Mouse (Mus musculus) skeletal muscle tissue, postnatal 0 days (tissue): Measurements from ENCODE around the gene Celf5. TPM values are rescaled to one million over a fixed set of nuclear protein-coding genes. Genes with fewer than 3 reads are reported as not detected.

Experiments
- microRNA-seq, 2 experiments: library from miRNA; unstranded; fragments of <30 nt; microRNA quantifications; one replicate each; pipeline ENCODE4; 2016
- polyA plus RNA-seq: library from polyadenylated mRNA; unstranded; fragments of >200 nt; fragmentation: Nextera tagmentation; extraction: Ambion mirVana; gene quantifications from 2 replicates; pipeline ENCODE4 v1.2.1, GENCODE M21; 2015

Celf5 gene
- 0.09 TPM in 1 of 2 replicates, not detected in the other for polyA plus RNA-seq

DNA sequence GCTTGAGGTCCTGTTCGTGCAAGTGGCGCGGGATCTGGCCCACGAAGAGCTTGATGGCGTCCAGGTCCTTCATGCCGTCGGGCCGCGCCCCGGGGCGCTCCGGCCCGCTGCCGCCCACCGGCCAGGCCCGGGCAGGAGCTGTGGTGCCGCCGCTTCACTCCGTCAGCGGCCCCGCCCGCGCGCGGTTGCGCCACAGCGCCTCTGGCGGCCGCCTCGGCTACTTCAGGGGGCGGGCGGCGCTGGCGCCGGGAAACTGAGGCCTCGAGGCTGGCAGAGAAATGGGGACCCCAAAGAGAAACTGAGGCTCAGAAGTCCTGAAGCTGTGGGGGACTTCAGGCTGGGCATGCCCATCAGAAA, at the start of gene Celf5:
Gene Celf5 (minus strand): TSS at position 177 of the 357 bp plus-strand sequence.

DNA sequence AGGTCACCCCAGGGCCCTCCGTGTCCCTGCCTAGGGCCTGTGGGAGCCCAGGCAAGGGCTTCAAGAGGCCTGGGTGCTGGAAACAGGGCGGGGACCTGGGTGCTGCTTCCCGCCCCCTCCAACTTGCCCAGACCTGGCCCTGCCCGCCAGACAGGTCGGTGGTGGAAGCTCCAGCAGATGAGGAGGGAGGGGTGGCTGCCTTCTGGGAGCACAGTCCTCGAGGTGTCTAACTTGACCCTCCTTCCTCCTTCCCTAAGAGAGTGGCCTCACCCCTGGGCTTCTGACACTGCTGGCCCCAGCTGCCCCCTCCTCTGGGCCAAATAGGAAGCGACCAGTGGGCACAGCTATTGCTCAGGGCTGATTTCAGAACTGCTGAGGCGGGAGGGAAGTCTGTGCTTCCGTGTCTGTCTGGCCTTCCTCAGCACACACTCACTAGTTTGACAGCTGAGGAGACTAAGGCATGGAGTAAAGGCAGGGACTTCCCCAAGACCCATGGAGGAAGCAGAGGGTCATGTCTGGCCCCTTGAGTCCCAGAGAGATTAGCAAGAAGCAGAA, 41.6 kb upstream of the Celf5 start, which contains the start of gene Gna15:
Gene Gna15 (minus strand): TSS at position 175 of the 555 bp plus-strand sequence.

DNA sequence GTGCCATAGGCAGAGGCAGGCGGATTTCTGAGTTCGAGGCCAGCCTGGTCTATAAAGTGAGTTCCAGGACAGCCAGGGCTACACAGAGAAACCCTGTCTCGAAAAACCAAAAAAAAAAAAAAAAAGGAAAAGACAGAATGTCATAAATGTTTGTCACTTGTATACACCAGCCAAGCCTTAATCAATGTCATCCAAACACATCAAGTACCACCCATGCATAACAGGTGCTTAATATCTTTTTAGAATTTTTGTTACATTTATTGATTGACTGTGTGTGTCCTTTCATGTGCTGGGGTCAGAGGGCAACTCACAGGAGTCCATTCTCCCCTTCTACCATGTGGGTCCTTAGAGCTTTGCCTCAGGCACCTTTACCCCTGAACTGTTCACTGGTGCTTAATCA, 17.5 kb upstream of the Celf5 start, which contains the start of gene S1pr4:
Gene S1pr4 (minus strand): TSS at position 101 of the 400 bp plus-strand sequence.

DNA sequence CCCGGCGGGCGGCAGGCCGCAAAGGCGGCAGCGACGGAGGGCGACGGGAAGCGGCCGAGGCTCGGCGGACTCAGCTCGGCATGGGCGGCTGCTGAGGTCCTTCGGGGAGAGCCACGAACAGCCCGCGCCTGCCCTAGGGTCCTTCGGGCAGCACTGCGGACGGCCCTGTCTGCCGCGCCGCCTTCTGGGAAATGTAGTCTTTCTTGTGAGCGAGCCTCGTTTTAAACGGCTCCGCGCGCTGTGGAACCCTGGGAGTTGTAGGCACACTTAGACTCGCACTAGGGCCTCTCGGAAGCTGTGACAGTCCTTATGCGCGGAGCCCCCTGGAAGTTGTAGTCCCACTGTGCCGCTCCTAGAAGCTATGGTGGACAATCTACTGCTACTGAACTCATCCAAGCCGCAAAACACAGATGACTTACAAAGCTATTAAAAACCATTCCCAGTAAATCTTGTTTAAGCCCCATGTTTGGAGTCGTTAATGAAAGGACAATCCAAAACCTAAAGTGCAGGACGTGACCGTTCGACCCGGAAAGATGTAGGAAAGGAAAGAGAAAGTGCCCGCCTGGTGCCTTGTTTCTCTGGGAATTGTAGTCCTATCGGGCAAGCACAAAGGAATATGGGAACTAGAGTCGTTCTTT, 13.9 kb upstream of the Celf5 start, which contains the start of gene Ncln:
Gene Ncln (minus strand): TSS at position 129 of the 638 bp plus-strand sequence.

DNA sequence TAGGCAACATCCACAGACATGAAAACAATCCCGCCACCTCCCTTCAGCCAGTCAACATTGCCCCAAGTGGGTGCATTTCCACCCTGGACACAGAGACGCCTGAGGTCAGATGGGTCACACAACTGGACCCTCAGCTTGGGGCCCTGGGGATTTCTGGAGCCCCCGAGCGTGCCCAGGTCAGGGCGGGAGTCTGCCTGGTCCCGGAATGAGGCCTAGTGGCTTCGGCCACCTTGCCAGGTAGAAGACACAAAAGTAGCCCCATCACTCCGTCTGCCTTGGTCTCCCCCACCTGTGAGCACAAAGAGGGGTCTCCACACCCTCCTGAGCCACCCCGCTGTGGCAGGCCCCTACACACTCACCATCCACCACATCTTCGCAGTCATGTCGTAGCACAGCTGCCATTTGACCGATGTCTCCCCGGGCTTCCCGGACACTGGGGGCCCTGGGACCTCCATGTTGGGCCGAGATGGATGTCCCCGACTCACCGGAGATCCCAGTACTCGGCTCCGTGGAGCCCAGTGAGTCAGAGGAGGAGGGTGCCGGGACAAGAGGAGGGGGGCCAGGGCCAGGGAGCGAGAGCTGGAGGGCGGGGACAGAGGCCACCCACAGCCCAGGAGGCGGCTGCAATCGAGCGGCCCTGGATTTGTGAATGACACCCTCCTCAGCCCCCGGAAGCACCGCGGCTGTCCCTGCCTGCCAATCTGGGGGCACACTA, 27.2 kb downstream of the Celf5 start, which contains the start of gene Nfic:
Gene Nfic (minus strand): TSS at position 455 of the 715 bp plus-strand sequence.

Small RNA genes lying within 50 kb of the gene (microRNA-seq; reads per million reads assigned to microRNA genes)
- 0 to 0.10 reads per million in 2 experiments for gene Gm25595
- 1.0 to 1.1 reads per million in 2 experiments for gene Mir1191b

Other genes starting within 250 kb of the Celf5 start
- gene Zfr2, start 249.6 kb downstream of the Celf5 start, polyA plus RNA-seq: 2.3 and 2.5 TPM in 2 replicates
- gene Matk, start 229.8 kb downstream of the Celf5 start, polyA plus RNA-seq: 0.65 and 0.90 TPM in 2 replicates
- 201 and 207 TPM in 2 replicates for gene Mrpl54, start 215.8 kb downstream of the Celf5 start, polyA plus RNA-seq
- 50.7 and 53.6 TPM in 2 replicates for gene Apba3, start 215.7 kb downstream of the Celf5 start, polyA plus RNA-seq
- 0.47 and 0.58 TPM in 2 replicates for gene Tjp3, start 191.1 kb downstream of the Celf5 start, polyA plus RNA-seq
- 15.1 and 16.0 TPM in 2 replicates for gene Pip5k1c, start 189.7 kb downstream of the Celf5 start, polyA plus RNA-seq
- gene Cactin, start 161.6 kb downstream of the Celf5 start, polyA plus RNA-seq: 11.0 and 15.5 TPM in 2 replicates
- gene Tbxa2r, start 154.0 kb downstream of the Celf5 start, polyA plus RNA-seq: 7.3 and 7.8 TPM in 2 replicates
- 0.11 and 0.13 TPM in 2 replicates for gene Gipc3, start 139.4 kb downstream of the Celf5 start, polyA plus RNA-seq
- gene Hmg20b, start 132.2 kb downstream of the Celf5 start, polyA plus RNA-seq: 38.4 and 47.5 TPM in 2 replicates
- gene Mfsd12, start 125.2 kb downstream of the Celf5 start, polyA plus RNA-seq: 5.9 and 8.0 TPM in 2 replicates
- gene 4930404N11Rik, start 116.9 kb downstream of the Celf5 start, polyA plus RNA-seq: 0.27 and 0.37 TPM in 2 replicates
- gene Fzr1, start 104.2 kb downstream of the Celf5 start, polyA plus RNA-seq: 35.3 and 36.5 TPM in 2 replicates
- gene Dohh, start 98.3 kb downstream of the Celf5 start, polyA plus RNA-seq: 70.2 and 72.8 TPM in 2 replicates
- 1.2 and 1.4 TPM in 2 replicates for gene Gm48551, start 98.2 kb downstream of the Celf5 start, polyA plus RNA-seq
- 0.24 TPM in 2 replicates for gene Gm48552, start 93.7 kb downstream of the Celf5 start, polyA plus RNA-seq
- 1.0 and 1.6 TPM in 2 replicates for gene Smim24, start 89.7 kb downstream of the Celf5 start, polyA plus RNA-seq
- 130 and 133 TPM in 2 replicates for gene Nfic, start 27.1 kb downstream of the Celf5 start, polyA plus RNA-seq
- gene Ncln, start 13.7 kb upstream of the Celf5 start, polyA plus RNA-seq: 36.0 and 36.4 TPM in 2 replicates
- 0.66 and 0.81 TPM in 2 replicates for gene S1pr4, start 17.4 kb upstream of the Celf5 start, polyA plus RNA-seq
- gene Gna15, start 41.5 kb upstream of the Celf5 start, polyA plus RNA-seq: 1.3 and 2.6 TPM in 2 replicates
- gene Gna11, start 62.5 kb upstream of the Celf5 start, polyA plus RNA-seq: 44.8 and 48.0 TPM in 2 replicates
- gene Aes, start 76.8 kb upstream of the Celf5 start, polyA plus RNA-seq: 684 and 719 TPM in 2 replicates
- gene Tle2, start 91.9 kb upstream of the Celf5 start, polyA plus RNA-seq: 7.1 and 9.1 TPM in 2 replicates
- 7.7 and 8.7 TPM in 2 replicates for gene Tle6, start 118.4 kb upstream of the Celf5 start, polyA plus RNA-seq
- 0.55 and 0.58 TPM in 2 replicates for gene BC025920, start 123.6 kb upstream of the Celf5 start, polyA plus RNA-seq
- 12.5 and 14.1 TPM in 2 replicates for gene Sirt6, start 145.1 kb upstream of the Celf5 start, polyA plus RNA-seq
- 8.3 and 9.4 TPM in 2 replicates for gene Ankrd24, start 145.8 kb upstream of the Celf5 start, polyA plus RNA-seq
- gene Gm10778, start 166.3 kb upstream of the Celf5 start, polyA plus RNA-seq: 1.4 and 2.2 TPM in 2 replicates
- gene Zfp433, start 222.1 kb upstream of the Celf5 start, polyA plus RNA-seq: 6.3 and 7.0 TPM in 2 replicates